Mouse (Mus musculus): Measurements from ENCODE around the gene Lrit3.

GRCm38 (mm10) chr3:129754650-129755604 lies 48.9 kb downstream of the Lrit3 start, which contains the start of gene Egf:
- no peak for TF ChIP-seq EP300 (IDR thresholded peaks at IDR 0.05; ENCODE audit: low read length)
- TF ChIP-seq POLR2AphosphoS2 (IDR thresholded peaks at IDR 0.05; ENCODE audit: low read depth, low read length) = no peak
- TF ChIP-seq USF1 (IDR thresholded peaks at IDR 0.05; ENCODE audit: low read depth, low read length) = no peak
- TF ChIP-seq MEF2A (IDR thresholded peaks at IDR 0.05; ENCODE audit: borderline replicate concordance, low read depth, low read length) = no peak
- TF ChIP-seq TBP (conservative IDR thresholded peaks at IDR 0.05; ENCODE audit: low read depth, low read length) = no peak
- TF ChIP-seq RCOR1 (conservative IDR thresholded peaks at IDR 0.05; ENCODE audit: low read depth, low read length) = no peak
- TF ChIP-seq CTCF (conservative IDR thresholded peaks at IDR 0.05 in 1 of 2, IDR thresholded peaks at IDR 0.05 in 1 of 2; ENCODE audit: low read depth in 2 of 2, low read length in 2 of 2) = no peak
- no peak for TF ChIP-seq ZC3H11A (IDR thresholded peaks at IDR 0.05; ENCODE audit: low read depth, low read length)
- no peak for TF ChIP-seq MAX (IDR thresholded peaks at IDR 0.05; ENCODE audit: low read length)
- no peak for TF ChIP-seq ZNF384 (IDR thresholded peaks at IDR 0.05; ENCODE audit: low read depth, low read length)
- no peak for TF ChIP-seq ETS1 (conservative IDR thresholded peaks at IDR 0.05; ENCODE audit: low read depth, low read length)
- no peak for TF ChIP-seq E2F4 (IDR thresholded peaks at IDR 0.05; ENCODE audit: insufficient replicate concordance, low read depth, low read length)
- no peak for TF ChIP-seq RAD21 (IDR thresholded peaks at IDR 0.05; ENCODE audit: low read depth, low read length)
